Mouse (Mus musculus): ENCODE measurements at regions not wholly inside any gene's neighbourhood (a gene's known extent, or its start where the extent isn't known, plus 50 kb on each side); places are given as distances from the start of the nearest gene placed in this dataset.
A peak's percentile ranks its signal among the peaks of the same experiment; 100 is the strongest.

DNA sequence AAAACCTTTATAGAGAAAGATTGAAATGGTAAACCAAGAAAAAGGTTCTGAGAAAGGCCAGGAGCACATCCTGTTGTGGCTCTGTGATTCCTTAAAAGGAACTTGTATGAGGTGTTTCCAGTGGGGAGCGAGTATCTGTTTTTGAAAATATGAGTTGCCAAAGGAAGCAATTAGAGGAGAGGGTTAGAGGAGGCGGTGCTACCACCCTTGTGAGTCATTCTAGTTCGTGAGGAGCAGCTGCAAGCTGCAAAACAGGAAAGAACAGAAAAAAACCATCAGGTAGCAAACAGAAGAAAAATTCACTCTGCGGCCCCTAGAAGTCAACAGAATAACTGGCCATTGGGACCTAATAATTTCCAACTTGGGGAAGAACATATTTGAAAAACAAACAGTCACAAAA is 116.1 kb upstream of the Pitrm1 start:
- ATAC-seq (replicated peaks in 1 of 2; ENCODE audit: insufficient read depth in 1 of 2, low FRiP score in 2 of 2, low TSS enrichment in 1 of 2, low read depth in 1 of 2, poor library complexity in 2 of 2, severe bottlenecking in 2 of 2) = no peak

DNA sequence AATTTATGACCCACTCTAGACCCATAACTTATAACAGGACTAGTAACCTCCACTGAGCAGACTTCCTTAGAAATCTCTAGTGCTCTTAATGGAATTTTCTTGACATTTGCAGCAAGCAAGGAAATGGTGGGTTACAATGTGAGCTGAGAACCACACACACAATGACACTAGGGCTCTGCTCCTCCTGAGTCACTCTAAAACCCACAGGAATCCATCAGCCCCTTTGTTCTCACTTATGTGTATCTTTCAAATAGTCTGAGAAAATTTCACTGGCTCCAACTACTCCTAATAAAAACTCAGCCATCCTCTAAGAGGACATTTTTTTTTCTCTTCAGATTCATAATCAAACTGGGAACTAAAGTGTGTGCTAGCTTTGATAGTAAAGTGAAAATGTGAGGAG is 101.0 kb upstream of the Pitrm1 start:
- no peak for ATAC-seq (replicated peaks in 1 of 2; ENCODE audit: insufficient read depth in 1 of 2, low FRiP score in 2 of 2, low TSS enrichment in 1 of 2, low read depth in 1 of 2, poor library complexity in 2 of 2, severe bottlenecking in 2 of 2)

DNA sequence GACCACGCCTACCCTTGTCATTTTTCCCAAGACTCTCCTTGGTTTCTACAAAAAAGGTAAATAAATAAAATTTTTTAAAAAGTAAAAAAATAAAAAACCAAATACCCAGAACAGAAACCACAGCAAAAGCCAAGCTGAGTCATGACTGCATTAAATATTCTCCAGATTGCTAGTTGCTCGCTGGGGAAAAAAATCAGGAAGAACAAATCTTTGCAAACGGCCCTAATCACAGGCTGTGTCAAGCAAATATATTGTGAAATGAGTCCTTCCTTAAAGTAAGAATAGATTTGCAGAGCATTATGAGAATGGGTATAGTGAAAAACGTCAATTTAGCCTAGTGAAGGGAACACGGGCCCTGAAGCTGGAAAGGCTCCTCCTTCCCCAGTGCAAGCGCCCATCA is 86.6 kb upstream of the Pitrm1 start:
- no peak for ATAC-seq (replicated peaks in 1 of 2; ENCODE audit: insufficient read depth in 1 of 2, low FRiP score in 2 of 2, low TSS enrichment in 1 of 2, low read depth in 1 of 2, poor library complexity in 2 of 2, severe bottlenecking in 2 of 2)

DNA sequence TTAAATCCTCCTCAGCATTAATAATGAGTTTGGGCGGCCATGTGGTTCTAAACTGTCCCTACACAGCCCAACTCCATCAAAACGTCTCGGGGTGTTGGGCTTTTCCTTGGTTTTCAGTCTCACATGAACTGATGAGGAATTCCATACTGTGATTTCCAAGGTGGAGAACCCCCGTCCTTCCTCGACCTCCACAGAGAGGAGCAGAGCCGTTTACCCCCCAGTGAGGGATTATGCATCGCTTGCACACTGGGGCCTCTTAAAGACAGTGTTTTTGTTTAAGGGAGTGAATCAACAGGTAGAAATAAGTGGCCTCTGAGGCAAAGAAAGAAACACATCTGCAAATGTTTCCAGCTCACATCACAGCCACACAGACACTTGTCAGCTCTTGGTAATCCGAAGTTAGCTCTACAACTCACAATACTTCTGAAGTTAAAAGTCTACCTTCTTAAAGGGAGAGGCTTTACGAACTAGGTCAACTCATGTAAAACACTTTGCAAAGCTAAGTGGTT is 82.0 kb upstream of the Pitrm1 start:
- no peak for ATAC-seq (replicated peaks in 1 of 2; ENCODE audit: insufficient read depth in 1 of 2, low FRiP score in 2 of 2, low TSS enrichment in 1 of 2, low read depth in 1 of 2, poor library complexity in 2 of 2, severe bottlenecking in 2 of 2)

DNA sequence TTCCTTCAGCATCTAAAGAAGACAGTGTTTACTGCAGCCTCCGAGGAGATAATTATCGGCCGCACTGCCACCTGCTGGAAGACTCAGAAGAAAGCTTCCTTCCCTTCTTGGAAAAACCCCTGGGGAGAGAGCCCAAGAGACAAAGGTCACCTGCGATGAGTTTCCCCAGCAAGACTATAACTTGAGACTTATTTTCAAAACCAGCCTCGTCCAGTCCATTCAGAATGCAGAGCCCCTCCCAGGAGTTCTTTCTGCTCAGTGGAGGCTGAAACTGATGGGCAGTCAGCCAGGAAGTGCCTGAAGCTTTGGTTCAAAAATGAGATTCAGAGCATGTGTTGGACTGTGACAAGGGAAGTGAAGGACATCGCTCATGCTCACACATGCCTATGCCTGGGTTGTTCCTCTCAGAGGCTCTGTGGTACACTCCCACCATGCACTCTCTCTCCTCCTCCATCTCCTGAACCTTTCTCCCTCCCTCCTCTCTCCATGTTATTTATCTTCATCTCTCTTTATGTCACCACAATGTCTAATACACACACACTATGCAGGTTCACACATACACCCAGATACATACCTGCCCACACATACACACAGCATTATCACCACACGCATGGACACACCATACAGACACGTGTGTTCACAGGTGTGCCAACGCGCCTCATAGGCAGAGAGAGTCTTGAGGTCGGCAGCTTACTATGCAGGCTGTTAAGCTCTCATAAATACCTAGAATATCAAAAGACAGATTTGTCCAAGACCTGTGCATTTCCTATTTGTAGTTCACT is 78.3 kb upstream of the Pitrm1 start:
- ATAC-seq (replicated peaks in 1 of 2; ENCODE audit: insufficient read depth in 1 of 2, low FRiP score in 2 of 2, low TSS enrichment in 1 of 2, low read depth in 1 of 2, poor library complexity in 2 of 2, severe bottlenecking in 2 of 2) = peak in 1 of 2 experiments; percentile 42; a peak in 1 of 4 replicates

DNA sequence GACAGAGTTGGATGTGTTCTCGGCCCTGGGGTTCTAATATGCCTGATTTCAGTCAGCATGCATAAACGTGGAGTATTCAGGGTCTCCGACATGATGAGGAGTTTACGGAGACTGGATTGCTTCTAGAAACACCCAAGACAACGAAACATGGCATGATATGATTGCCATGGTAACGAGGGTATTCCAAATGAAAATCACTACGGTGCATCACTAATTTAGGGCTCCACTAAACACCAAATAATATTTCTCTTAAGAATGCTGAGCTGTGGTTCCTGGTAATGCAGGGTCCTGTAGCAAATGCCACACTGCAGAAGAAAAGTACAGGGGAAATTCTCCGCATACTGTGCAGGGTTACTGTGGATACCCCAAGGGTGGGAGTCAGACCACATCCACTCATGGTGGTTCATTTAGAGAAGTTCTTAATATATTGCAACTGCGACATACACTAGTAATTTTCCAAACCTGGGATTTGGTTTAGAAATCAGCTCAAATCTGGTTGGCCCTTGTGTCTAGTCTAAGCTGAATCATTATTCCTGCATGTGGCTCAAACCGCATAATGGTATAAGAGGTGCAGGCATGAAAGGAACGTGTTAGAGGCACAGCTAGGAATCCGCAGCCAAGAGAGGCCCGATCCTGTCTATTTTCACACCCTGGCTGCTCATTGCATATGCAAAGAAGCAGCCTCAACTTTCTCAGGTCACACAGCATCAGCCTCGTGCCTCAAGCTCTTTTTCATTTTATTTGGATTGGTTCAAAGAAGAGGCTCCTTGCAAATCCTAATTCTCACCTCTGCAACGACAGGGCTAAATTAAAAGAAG is 77.5 kb upstream of the Pitrm1 start:
- no peak for ATAC-seq (replicated peaks in 1 of 2; ENCODE audit: insufficient read depth in 1 of 2, low FRiP score in 2 of 2, low TSS enrichment in 1 of 2, low read depth in 1 of 2, poor library complexity in 2 of 2, severe bottlenecking in 2 of 2)

DNA sequence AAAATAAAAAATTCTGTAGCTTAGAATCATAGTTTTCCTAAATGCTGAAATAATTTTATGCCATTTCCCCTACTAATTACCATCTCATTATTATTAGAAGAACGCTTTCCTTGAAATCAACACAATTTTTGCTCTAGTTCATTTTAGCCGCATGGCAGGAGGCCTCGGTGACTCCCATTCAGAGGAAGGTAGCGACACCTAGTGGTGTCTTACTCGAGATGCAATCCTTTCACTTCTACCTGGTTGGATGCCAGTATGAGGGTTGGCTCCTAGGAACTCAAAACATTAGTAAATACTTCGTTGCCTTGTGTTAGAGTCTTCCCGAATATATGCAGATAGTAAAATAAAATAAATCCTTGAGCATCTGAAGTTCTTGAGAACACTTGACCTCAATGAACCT is 76.3 kb upstream of the Pitrm1 start:
- ATAC-seq (replicated peaks in 1 of 2; ENCODE audit: insufficient read depth in 1 of 2, low FRiP score in 2 of 2, low TSS enrichment in 1 of 2, low read depth in 1 of 2, poor library complexity in 2 of 2, severe bottlenecking in 2 of 2) = peak; percentile 92 to 93

DNA sequence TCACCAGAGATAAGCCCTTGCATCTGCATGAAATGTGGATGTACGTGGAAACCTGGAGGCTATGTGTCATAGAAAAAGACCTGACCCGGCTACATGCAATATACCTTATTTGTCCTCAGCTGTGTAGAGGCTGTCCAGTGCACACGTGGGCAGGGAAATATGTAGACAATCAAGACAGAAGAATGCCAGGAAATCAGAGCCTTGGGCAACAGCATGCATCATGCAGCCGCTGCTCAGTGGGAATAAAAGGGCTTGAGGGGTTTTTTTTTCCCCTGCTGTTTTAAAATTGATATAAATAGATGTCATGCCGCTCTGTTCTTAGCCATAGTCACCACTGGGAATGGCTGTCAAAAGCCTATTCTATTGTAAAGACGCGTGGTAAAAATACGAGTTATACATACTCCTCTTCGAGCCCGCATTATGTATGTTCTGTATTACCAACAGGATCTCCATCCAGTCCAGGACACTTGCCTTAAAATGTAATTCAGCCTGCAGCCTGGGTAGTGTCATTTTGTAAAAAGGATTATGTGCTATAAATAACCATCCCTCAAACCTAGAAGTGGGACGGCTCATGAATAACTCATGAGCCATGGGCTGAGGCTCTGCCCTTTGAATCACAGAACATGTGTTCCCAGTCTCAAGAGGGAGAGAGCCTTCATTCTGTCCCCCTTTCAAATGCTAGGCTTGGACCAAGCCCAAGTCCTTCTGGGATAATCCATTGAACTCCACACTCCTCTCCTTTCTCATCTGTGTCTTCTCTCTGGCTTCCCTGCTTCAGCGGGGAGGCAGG is 74.4 kb upstream of the Pitrm1 start:
- ATAC-seq (replicated peaks in 1 of 2; ENCODE audit: insufficient read depth in 1 of 2, low FRiP score in 2 of 2, low TSS enrichment in 1 of 2, low read depth in 1 of 2, poor library complexity in 2 of 2, severe bottlenecking in 2 of 2) = no peak

DNA sequence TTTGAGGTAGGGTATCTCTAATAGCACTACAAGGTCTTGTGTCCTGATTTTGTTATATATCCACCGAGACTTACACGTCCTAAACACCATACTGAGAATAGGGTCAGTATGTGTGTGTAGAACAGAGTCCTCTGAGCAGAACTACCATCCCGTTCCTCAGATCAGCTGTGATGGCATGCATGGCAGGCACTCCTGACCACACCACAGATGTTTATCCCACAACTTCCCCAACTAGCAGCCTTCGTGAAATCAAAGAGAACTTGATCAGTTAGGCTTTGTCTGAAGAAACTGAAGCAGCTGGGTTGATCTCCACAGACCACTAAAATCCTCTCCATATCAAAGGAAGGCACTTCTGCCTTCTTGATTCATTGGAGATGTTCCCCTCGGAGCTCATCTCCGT is 68.3 kb upstream of the Pitrm1 start:
- ATAC-seq (replicated peaks in 1 of 2; ENCODE audit: insufficient read depth in 1 of 2, low FRiP score in 2 of 2, low TSS enrichment in 1 of 2, low read depth in 1 of 2, poor library complexity in 2 of 2, severe bottlenecking in 2 of 2) = peak; percentile 97 to 98

DNA sequence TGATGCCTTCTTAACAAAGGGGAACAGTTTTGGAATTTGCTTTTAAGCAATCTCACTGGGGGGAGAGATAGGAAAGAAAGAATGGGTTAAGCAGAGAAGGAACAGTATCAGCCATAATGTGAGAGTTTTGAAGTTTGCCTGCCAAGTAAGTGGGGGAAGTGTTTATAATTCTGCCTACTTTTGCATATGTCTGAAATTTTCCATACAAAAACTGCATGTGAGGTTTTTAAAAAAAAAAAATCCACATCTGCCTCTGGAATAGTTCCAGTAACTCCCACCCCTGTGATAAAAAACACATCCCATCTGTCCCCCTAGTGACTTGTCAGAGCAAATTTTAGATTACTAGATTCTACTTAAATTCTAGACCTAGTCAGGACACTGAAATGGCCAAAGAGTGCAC is 63.5 kb upstream of the Pitrm1 start:
- no peak for ATAC-seq (replicated peaks in 1 of 2; ENCODE audit: insufficient read depth in 1 of 2, low FRiP score in 2 of 2, low TSS enrichment in 1 of 2, low read depth in 1 of 2, poor library complexity in 2 of 2, severe bottlenecking in 2 of 2)

DNA sequence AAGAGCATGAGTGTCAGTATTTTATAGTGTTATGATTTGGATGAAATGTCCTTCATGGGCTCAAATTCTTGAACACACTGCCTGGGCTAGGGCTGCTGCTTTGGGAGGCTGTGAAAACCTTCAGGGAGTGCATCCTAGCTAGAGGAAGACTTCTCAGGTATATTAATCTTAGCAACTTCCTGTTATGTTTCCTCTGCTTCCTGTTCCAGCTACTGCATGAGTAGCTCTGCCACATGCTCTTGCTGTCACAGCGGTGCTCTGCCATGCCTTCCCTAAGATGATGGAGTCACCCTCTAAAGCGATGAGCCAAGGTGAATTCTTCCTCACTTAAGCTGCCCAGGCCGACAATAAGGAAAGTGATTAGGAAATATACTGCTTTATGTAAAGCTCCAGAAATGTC is 60.1 kb upstream of the Pitrm1 start:
- ATAC-seq (replicated peaks in 1 of 2; ENCODE audit: insufficient read depth in 1 of 2, low FRiP score in 2 of 2, low TSS enrichment in 1 of 2, low read depth in 1 of 2, poor library complexity in 2 of 2, severe bottlenecking in 2 of 2) = peak; percentile 59 to 66; a peak in 3 of 4 replicates

DNA sequence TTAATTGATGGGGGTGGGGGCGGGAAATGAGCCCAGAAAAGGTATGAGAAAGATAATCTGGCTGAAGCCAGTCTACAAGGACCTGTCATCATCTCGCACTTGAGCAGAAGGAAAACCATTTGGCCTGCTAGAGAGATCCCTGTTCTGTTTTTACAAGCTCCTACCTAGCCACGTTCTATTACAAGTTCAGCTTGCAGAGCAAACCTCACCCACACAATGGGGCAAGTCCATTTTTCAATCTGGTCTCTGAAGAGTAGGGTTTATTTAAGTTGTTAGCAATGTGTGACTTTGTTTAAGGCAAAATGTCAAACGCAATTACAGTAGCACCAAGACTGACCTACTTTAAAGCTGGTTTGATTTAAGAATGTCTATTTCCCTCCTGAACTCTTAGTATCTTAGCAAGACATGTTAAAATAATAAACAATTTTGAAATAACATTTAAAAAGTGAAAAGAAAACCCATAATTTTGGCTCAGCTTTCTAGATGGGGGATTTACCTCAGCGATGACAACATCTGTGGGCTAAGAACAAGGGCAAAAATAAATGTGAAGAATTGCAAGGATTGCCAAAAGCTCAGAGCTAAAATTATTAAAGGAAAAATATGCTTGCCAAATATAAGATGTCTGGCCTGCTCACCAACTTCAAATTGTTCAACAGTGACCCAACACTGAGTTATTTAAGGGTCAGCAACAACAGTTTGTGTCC is 54.9 kb upstream of the Pitrm1 start:
- ATAC-seq (replicated peaks in 1 of 2; ENCODE audit: insufficient read depth in 1 of 2, low FRiP score in 2 of 2, low TSS enrichment in 1 of 2, low read depth in 1 of 2, poor library complexity in 2 of 2, severe bottlenecking in 2 of 2) = no peak

All from hematopoietic stem cell, adult 5-6 weeks (primary cell).